Mouse (Mus musculus): ENCODE measurements around the gene Cd72.

GRCm38 (mm10) chr4:43476604-43477003, 22.2 kb upstream of the Cd72 start:
- no peak for TF ChIP-seq POLR2A (IDR thresholded peaks at IDR 0.05; ENCODE audit: extremely low read depth, insufficient read depth, low read length)
- no peak for TF ChIP-seq CTCF (IDR thresholded peaks at IDR 0.05; ENCODE audit: extremely low read depth, insufficient read depth, low read length)
